Mouse (Mus musculus): ENCODE measurements around the gene Shisa5.

DNA sequence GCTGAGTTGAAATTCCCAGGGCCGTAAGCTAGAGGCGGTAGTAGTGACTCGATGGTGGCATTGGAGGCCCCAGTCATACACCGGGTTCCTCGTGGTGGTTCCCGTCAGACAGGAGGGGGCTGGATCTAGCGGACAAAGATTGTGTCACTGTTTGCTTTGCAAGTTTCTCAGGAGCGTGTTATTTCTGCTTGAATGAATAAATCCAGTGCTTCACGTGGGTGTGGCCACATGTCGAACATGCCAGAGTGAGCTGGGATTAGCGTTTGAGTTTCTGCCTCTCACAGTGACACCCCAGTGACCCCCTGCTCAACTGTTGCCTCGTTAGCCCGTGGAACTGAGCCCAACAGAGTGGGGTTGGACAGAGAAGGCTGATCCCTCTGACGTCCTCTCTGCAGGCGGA is 52.1 kb downstream of the Shisa5 start:
- TF ChIP-seq CTCF (IDR thresholded peaks at IDR 0.05; ENCODE audit: borderline replicate concordance, extremely low read depth, insufficient read depth, insufficient read length), result no peak
- no peak for TF ChIP-seq POLR2A (IDR thresholded peaks at IDR 0.05; ENCODE audit: borderline replicate concordance, extremely low read depth, insufficient read depth, insufficient read length, poor library complexity, severe bottlenecking)

All from brain, embryonic 14.5 days (tissue).